Mouse (Mus musculus) right cerebral cortex, postnatal 36 days (tissue): Measurements from ENCODE around the gene Musk.
"Not testable (repeated sequence)": the region's sequence is repeated elsewhere in the genome, so short reads cannot be mapped to it uniquely, and the experiment has no call there.

Experiments used
- DNase-seq, 2 experiments: peaks; one replicate each; pipeline ENCODE4 v3.0.0; 2022; ENCODE audit warnings: low spot score in 2 of 2, mixed read lengths in 1 of 2

Gene Musk

GRCm38 (mm10) chr4:58285687-58286086 is at the start of gene Musk:
Musk (plus strand) TSS chr4:58285960.
- DNase-seq, result no peak

- no peak for DNase-seq
Measured at GRCm38 (mm10) chr4:58240416-58240815, 45.3 kb upstream of the Musk start.

GRCm38 (mm10) chr4:58245544-58245943 is 40.2 kb upstream of the Musk start:
- no peak for DNase-seq

GRCm38 (mm10) chr4:58252381-58252780 is 33.4 kb upstream of the Musk start:
- DNase-seq, result no peak

- DNase-seq, result no peak
Measured at GRCm38 (mm10) chr4:58253410-58253809, 32.4 kb upstream of the Musk start.

GRCm38 (mm10) chr4:58260767-58261166 is 25.0 kb upstream of the Musk start:
- not testable (repeated sequence) for DNase-seq

- DNase-seq, result no peak
Measured at GRCm38 (mm10) chr4:58266294-58266693, 19.5 kb upstream of the Musk start.

- DNase-seq, result no peak
Measured at GRCm38 (mm10) chr4:58268897-58269542, 16.7 kb upstream of the Musk start.

GRCm38 (mm10) chr4:58269961-58270360 is 15.8 kb upstream of the Musk start:
- no peak for DNase-seq

- DNase-seq, result no peak
Measured at GRCm38 (mm10) chr4:58270956-58271355, 14.8 kb upstream of the Musk start.

- DNase-seq, result no peak
Measured at GRCm38 (mm10) chr4:58271504-58272162, 14.1 kb upstream of the Musk start.

GRCm38 (mm10) chr4:58275261-58275895 is 10.4 kb upstream of the Musk start:
- DNase-seq, result no peak

GRCm38 (mm10) chr4:58278368-58278767 is 7.4 kb upstream of the Musk start:
- no peak for DNase-seq

GRCm38 (mm10) chr4:58280121-58280520 is 5.6 kb upstream of the Musk start:
- no peak for DNase-seq

- DNase-seq, result no peak
Measured at GRCm38 (mm10) chr4:58286368-58287090, 769 bp downstream of the Musk start.

GRCm38 (mm10) chr4:58288753-58289152 is 3.0 kb downstream of the Musk start:
- DNase-seq, result no peak

GRCm38 (mm10) chr4:58291828-58292227 is 6.1 kb downstream of the Musk start:
- no peak for DNase-seq

GRCm38 (mm10) chr4:58293099-58293498 is 7.3 kb downstream of the Musk start:
- no peak for DNase-seq

GRCm38 (mm10) chr4:58303862-58304261 is 18.1 kb downstream of the Musk start:
- no peak for DNase-seq

GRCm38 (mm10) chr4:58304564-58304963 is 18.8 kb downstream of the Musk start:
- DNase-seq, result no peak

GRCm38 (mm10) chr4:58307421-58307820 is 21.7 kb downstream of the Musk start:
- no peak for DNase-seq

- no peak for DNase-seq
Measured at GRCm38 (mm10) chr4:58313344-58313743, 27.6 kb downstream of the Musk start.
